Mouse (Mus musculus) gastrocnemius, postnatal 4 days (tissue): ENCODE data around the gene Slc12a3. TPM values are rescaled to one million over a fixed set of nuclear protein-coding genes. Genes with fewer than 3 reads are reported as not detected.
A peak's percentile ranks its signal among the peaks of the same experiment; 100 is the strongest.

Source experiments
- DNase-seq, 2 experiments: peaks; one replicate each; pipeline ENCODE4 v3.0.0; 2021 to 2022; ENCODE audit warnings: low spot score in 2 of 2, mixed read lengths in 2 of 2
- long read RNA-seq, 2 experiments: library from polyadenylated mRNA; stranded (forward); transcript quantifications; one replicate each; pipeline ENCODE4 v2.0.0; 2021
- total RNA-seq, 2 experiments: library from RNA; stranded (reverse); gene quantifications; 2 replicates each; pipeline ENCODE4 v1.2.3; 2021

The Slc12a3 gene
- total RNA-seq: under 1 TPM in 1 of 2 experiments, not detected in 1; 0.10 TPM
- long read RNA-seq, experiment 1: 0 reads
- long read RNA-seq, experiment 2: 0 reads

GRCm38 (mm10) chr8:94328932-94329728 is at the start of gene Slc12a3:
TSS of gene Slc12a3 (plus strand) at chr8:94329201.
- no peak for DNase-seq

- no peak for DNase-seq
Observed at GRCm38 (mm10) chr8:94280001-94280613, 48.9 kb upstream of the Slc12a3 start.

- DNase-seq: no peak
Observed at GRCm38 (mm10) chr8:94282453-94282985, 46.5 kb upstream of the Slc12a3 start.

- DNase-seq: no peak
Observed at GRCm38 (mm10) chr8:94284204-94284603, 44.8 kb upstream of the Slc12a3 start.

- no peak for DNase-seq
Observed at GRCm38 (mm10) chr8:94290606-94291005, 38.4 kb upstream of the Slc12a3 start.

- peak in 1 of 2 experiments; percentile 29 for DNase-seq
Observed at GRCm38 (mm10) chr8:94292072-94292471, 36.9 kb upstream of the Slc12a3 start.

- no peak for DNase-seq
Observed at GRCm38 (mm10) chr8:94292626-94293025, 36.4 kb upstream of the Slc12a3 start.

- no peak for DNase-seq
Observed at GRCm38 (mm10) chr8:94295687-94296086, 33.3 kb upstream of the Slc12a3 start.

- no peak for DNase-seq
Observed at GRCm38 (mm10) chr8:94296312-94296991, 32.5 kb upstream of the Slc12a3 start.

- no peak for DNase-seq
Observed at GRCm38 (mm10) chr8:94297101-94297500, 31.9 kb upstream of the Slc12a3 start.

GRCm38 (mm10) chr8:94300809-94301208 is 28.2 kb upstream of the Slc12a3 start:
- DNase-seq: no peak

GRCm38 (mm10) chr8:94304412-94304811 is 24.6 kb upstream of the Slc12a3 start:
- no peak for DNase-seq

GRCm38 (mm10) chr8:94306989-94307513 is 21.9 kb upstream of the Slc12a3 start:
- no peak for DNase-seq

GRCm38 (mm10) chr8:94307652-94308051 is 21.3 kb upstream of the Slc12a3 start:
- DNase-seq: no peak

- DNase-seq: no peak
Observed at GRCm38 (mm10) chr8:94314069-94314468, 14.9 kb upstream of the Slc12a3 start.

GRCm38 (mm10) chr8:94317249-94317648 is 11.8 kb upstream of the Slc12a3 start:
- no peak for DNase-seq

- DNase-seq: no peak
Observed at GRCm38 (mm10) chr8:94317691-94318090, 11.3 kb upstream of the Slc12a3 start.

GRCm38 (mm10) chr8:94320036-94320435 is 9.0 kb upstream of the Slc12a3 start:
- DNase-seq: no peak

- no peak for DNase-seq
Observed at GRCm38 (mm10) chr8:94322083-94322482, 6.9 kb upstream of the Slc12a3 start.

- no peak for DNase-seq
Observed at GRCm38 (mm10) chr8:94323041-94323440, 6.0 kb upstream of the Slc12a3 start.

- DNase-seq: no peak
Observed at GRCm38 (mm10) chr8:94324071-94324470, 4.9 kb upstream of the Slc12a3 start.
